Mouse (Mus musculus) myocyte (in vitro differentiated cells): Measurements from ENCODE around the gene Ruvbl1. TPM values are rescaled to one million over a fixed set of nuclear protein-coding genes. Genes with fewer than 3 reads are reported as not detected.

ENCODE experiments used
- H3K27me3 ChIP-seq: one replicate; pipeline ENCODE4 v1.6.1; 2011; ENCODE audit not compliant: control insufficient read depth, insufficient read depth, insufficient read length
- H3K36me3 ChIP-seq: one replicate; pipeline ENCODE4 v1.6.1; 2011; ENCODE audit not compliant: control insufficient read depth, insufficient read depth
- H3K4me2 ChIP-seq: one replicate; pipeline ENCODE4 v1.6.1; 2011; ENCODE audit warnings: low read depth, control low read depth
- H3K4me3 ChIP-seq: one replicate; pipeline ENCODE4 v1.5.1; 2011; ENCODE audit warnings: mild to moderate bottlenecking, control low read depth, moderate library complexity
- H3K79me2 ChIP-seq: one replicate; pipeline ENCODE4 v1.6.1; 2011; ENCODE audit not compliant: control insufficient read depth, insufficient read depth
- H3ac ChIP-seq: one replicate; pipeline ENCODE4 v1.6.1; 2011; ENCODE audit not compliant: control insufficient read depth, insufficient read length
- CEBPB ChIP-seq: IDR thresholded peaks from 2 replicates; pipeline ENCODE4 v1.6.1; 2011; ENCODE audit warnings: mild to moderate bottlenecking, moderate library complexity; ENCODE audit not compliant: poor library complexity, insufficient read depth, severe bottlenecking
- E2F4 ChIP-seq: IDR thresholded peaks from one replicate; pipeline ENCODE4 v1.6.1; 2011; ENCODE audit warnings: mild to moderate bottlenecking, control low read depth, moderate library complexity; ENCODE audit not compliant: insufficient read depth
- MAX ChIP-seq: IDR thresholded peaks from one replicate; pipeline ENCODE4 v1.6.1; 2011; ENCODE audit warnings: low read depth, mild to moderate bottlenecking, control low read depth
- MYOD1 ChIP-seq, 3 experiments: IDR thresholded peaks; one replicate each; pipeline ENCODE4 v1.6.1; 2011; ENCODE audit warnings: control low read depth in 2 of 3, low read depth in 2 of 3, mild to moderate bottlenecking in 2 of 3, moderate library complexity in 1 of 3; ENCODE audit not compliant: insufficient read length in 2 of 3, control insufficient read depth in 1 of 3
- MYOG ChIP-seq, 3 experiments: IDR thresholded peaks; one replicate each; pipeline ENCODE4 v1.6.1; 2011; ENCODE audit warnings: control low read depth in 2 of 3, low read depth in 2 of 3, mild to moderate bottlenecking in 2 of 3; ENCODE audit not compliant: insufficient read length in 2 of 3, control insufficient read depth in 1 of 3, insufficient read depth in 1 of 3
- POLR2A ChIP-seq: IDR thresholded peaks from one replicate; pipeline ENCODE4 v1.6.1; 2011; ENCODE audit warnings: low read depth, mild to moderate bottlenecking, control low read depth, moderate library complexity; ENCODE audit not compliant: insufficient read length
- POLR2AphosphoS2 ChIP-seq: IDR thresholded peaks from one replicate; pipeline ENCODE4 v1.6.1; 2011; ENCODE audit warnings: low read depth, control low read depth; ENCODE audit not compliant: insufficient read length
- REST ChIP-seq: IDR thresholded peaks from one replicate; pipeline ENCODE4 v1.6.1; 2011; ENCODE audit warnings: mild to moderate bottlenecking, control low read depth, moderate library complexity; ENCODE audit not compliant: insufficient read depth, insufficient read length
- SRF ChIP-seq: IDR thresholded peaks from one replicate; pipeline ENCODE4 v1.6.1; 2011; ENCODE audit warnings: low read depth; ENCODE audit not compliant: control insufficient read depth, insufficient read length
- TCF12 ChIP-seq: IDR thresholded peaks from one replicate; pipeline ENCODE4 v1.6.1; 2011; ENCODE audit warnings: mild to moderate bottlenecking, control low read depth; ENCODE audit not compliant: poor library complexity, insufficient read depth, severe bottlenecking
- TCF3 ChIP-seq: IDR thresholded peaks from one replicate; pipeline ENCODE4 v1.6.1; 2011; ENCODE audit warnings: low read depth, control low read depth; ENCODE audit not compliant: insufficient read length
- USF1 ChIP-seq: IDR thresholded peaks from one replicate; pipeline ENCODE4 v1.6.1; 2011; ENCODE audit warnings: low read depth, mild to moderate bottlenecking, control low read depth, moderate library complexity
- polyA plus RNA-seq: library from polyadenylated mRNA; unstranded; fragments of >200 nt; fragmentation: generic; extraction: Trizol; gene quantifications from one replicate; pipeline ENCODE4 v1.2.1, GENCODE M21; 2012; ENCODE audit warnings: missing spikeins

Gene Ruvbl1
- polyA plus RNA-seq, 1 experiment = 58.6 TPM

- Histone ChIP-seq H3K27me3 (peaks cover 6% of the 10 kb centered on the region), H3K79me2 (no peaks in the 10 kb centered on the region), H3K36me3 (no peaks in the 10 kb centered on the region), H3K4me3 (no peak overlapping the region), H3ac (no peak overlapping the region), H3K4me2 (peak overlapping the region; percentile 7)
- TF ChIP-seq POLR2A (no peak), USF1 (no peak), REST (no peak), MYOD1 (IDR thresholded peaks at IDR 0.05; ENCODE audit: control insufficient read depth in 1 of 3, insufficient read length in 2 of 3, low read depth in 2 of 3) (peak in 1 of 3 experiments; percentile 57), POLR2AphosphoS2 (no peak), CEBPB (no peak)
These were observed 79.6 kb downstream of the Ruvbl1 start for GRCm38 (mm10) chr6:88544644-88545396.

GRCm38 (mm10) chr6:88545397-88545790, 80.2 kb downstream of the Ruvbl1 start:
- Histone ChIP-seq H3ac (no peak overlapping the region), H3K27me3 (peaks cover 1% of the 10 kb centered on the region), H3K79me2 (no peaks in the 10 kb centered on the region), H3K4me2 (peak overlapping the region; percentile 7), H3K36me3 (no peaks in the 10 kb centered on the region), H3K4me3 (no peak overlapping the region)
- no peak for TF ChIP-seq REST
- TF ChIP-seq MAX = no peak
- TF ChIP-seq MYOD1 (IDR thresholded peaks at IDR 0.05; ENCODE audit: control insufficient read depth in 1 of 3, insufficient read length in 2 of 3, low read depth in 2 of 3) = no peak
- TF ChIP-seq USF1 = no peak
- no peak for TF ChIP-seq POLR2A
- no peak for TF ChIP-seq CEBPB
- no peak for TF ChIP-seq POLR2AphosphoS2
- TF ChIP-seq TCF3 = no peak
- TF ChIP-seq MYOG (IDR thresholded peaks at IDR 0.05; ENCODE audit: control insufficient read depth in 1 of 3, insufficient read depth in 1 of 3, insufficient read length in 2 of 3, low read depth in 2 of 3) = no peak
- no peak for TF ChIP-seq SRF
- TF ChIP-seq E2F4 = no peak
- TF ChIP-seq TCF12 = no peak

Other genes starting within 250 kb of the Ruvbl1 start
- gene Dnajb8, start 243.1 kb upstream of the Ruvbl1 start, polyA plus RNA-seq = not detected
- 14.5 TPM for gene Eefsec, start 18.9 kb upstream of the Ruvbl1 start, polyA plus RNA-seq
- gene Sec61a1, start 53.5 kb downstream of the Ruvbl1 start, polyA plus RNA-seq = 106 TPM
- 1.3 TPM for gene Kbtbd12, start 172.5 kb downstream of the Ruvbl1 start, polyA plus RNA-seq